Mouse (Mus musculus) MEL (cell line): ENCODE data around the gene Rhbdl1. TPM values are rescaled to one million over a fixed set of nuclear protein-coding genes. Genes with fewer than 3 reads are reported as not detected.

Experiments
- DNase-seq: peaks from one replicate; pipeline ENCODE4 v3.0.0; 2011; ENCODE audit warnings: low read depth, low spot score
- H3K27ac ChIP-seq: 2 replicates; pipeline ENCODE4 v1.5.1; 2012; ENCODE audit warnings: low read depth, mild to moderate bottlenecking, control low read depth, low read length, moderate library complexity; ENCODE audit not compliant: control insufficient read depth
- H3K27me3 ChIP-seq, 2 experiments: fragments of 150-350 bp in 1 of 2; sonication (generic) in 1 of 2; 2 replicates each; pipeline ENCODE4 v1.6.1; 2012; ENCODE audit warnings: low read length in 2 of 2, mild to moderate bottlenecking in 2 of 2, improper control_type of control experiment in 1 of 2, moderate library complexity in 1 of 2; ENCODE audit not compliant: insufficient read depth in 2 of 2, control insufficient read depth in 1 of 2
- H3K36me3 ChIP-seq, 2 experiments: 2 replicates each; pipeline ENCODE4 v1.6.1; 2012 to 2014; ENCODE audit warnings: low read length in 2 of 2, improper control_type of control experiment in 1 of 2, inconsistent platforms in 1 of 2, mild to moderate bottlenecking in 1 of 2; ENCODE audit not compliant: insufficient read depth in 2 of 2, control insufficient read depth in 1 of 2
- H3K4me1 ChIP-seq, 2 experiments: fragments of 150-350 bp in 1 of 2; sonication (generic) in 1 of 2; 2 replicates each; pipeline ENCODE4 v1.6.1; 2012; ENCODE audit warnings: low read length in 2 of 2, improper control_type of control experiment in 1 of 2, mild to moderate bottlenecking in 1 of 2; ENCODE audit not compliant: insufficient read depth in 2 of 2, control insufficient read depth in 1 of 2
- H3K4me3 ChIP-seq, 2 experiments: fragments of 150-350 bp in 1 of 2; sonication (generic) in 1 of 2; 2 replicates each; pipeline ENCODE4 v1.5.1; 2012; ENCODE audit warnings: low read depth in 2 of 2, low read length in 2 of 2, mild to moderate bottlenecking in 2 of 2, moderate library complexity in 2 of 2, control low read depth in 1 of 2, improper control_type of control experiment in 1 of 2; ENCODE audit not compliant: control insufficient read depth in 1 of 2, insufficient read depth in 1 of 2
- H3K79me2 ChIP-seq: 2 replicates; pipeline ENCODE4 v1.6.1; 2012; ENCODE audit warnings: mild to moderate bottlenecking, low read length, moderate library complexity; ENCODE audit not compliant: control insufficient read depth, poor library complexity, insufficient read depth
- H3K9ac ChIP-seq: 2 replicates; pipeline ENCODE4 v1.6.1; 2012; ENCODE audit warnings: low read depth, mild to moderate bottlenecking, control low read depth, low read length, moderate library complexity; ENCODE audit not compliant: control insufficient read depth, poor library complexity, severe bottlenecking
- H3K9me3 ChIP-seq: fragments of 150-350 bp; sonication (generic); replicated peaks from 2 replicates; pipeline ENCODE4 v1.6.1; 2012; ENCODE audit warnings: mild to moderate bottlenecking, low read length, improper control_type of control experiment, moderate library complexity; ENCODE audit not compliant: insufficient read depth
- BHLHE40 ChIP-seq: IDR thresholded peaks from 2 replicates; pipeline ENCODE4 v1.6.1; 2012; ENCODE audit warnings: low read depth, mild to moderate bottlenecking, inconsistent platforms, low read length, improper control_type of control experiment, borderline replicate concordance
- CHD2 ChIP-seq: IDR thresholded peaks from 2 replicates; pipeline ENCODE4 v1.6.1; 2011; ENCODE audit warnings: low read length, improper control_type of control experiment
- CTCF ChIP-seq, 3 experiments: IDR thresholded peaks in 2 of 3; conservative IDR thresholded peaks in 1 of 3; 2 replicates each; pipeline ENCODE4 v1.5.1; 2011 to 2012; ENCODE audit warnings: low read length in 3 of 3, low read depth in 2 of 3, mild to moderate bottlenecking in 2 of 3, improper control_type of control experiment in 1 of 3, inconsistent platforms in 1 of 3, mixed read lengths in 1 of 3, moderate library complexity in 1 of 3; ENCODE audit not compliant: control insufficient read depth in 1 of 3, insufficient read depth in 1 of 3, poor library complexity in 1 of 3, severe bottlenecking in 1 of 3
- E2F4 ChIP-seq: IDR thresholded peaks from 2 replicates; pipeline ENCODE4 v1.6.1; 2011; ENCODE audit warnings: low read depth, low read length, improper control_type of control experiment, borderline replicate concordance
- ELF1 ChIP-seq: IDR thresholded peaks from 2 replicates; pipeline ENCODE4 v1.6.1; 2014; ENCODE audit warnings: low read depth, mild to moderate bottlenecking, inconsistent platforms, low read length, improper control_type of control experiment, moderate library complexity
- ETS1 ChIP-seq: IDR thresholded peaks from 2 replicates; pipeline ENCODE4 v1.6.1; 2012; ENCODE audit warnings: low read depth, mild to moderate bottlenecking, inconsistent platforms, low read length, improper control_type of control experiment, moderate library complexity
- GATA1 ChIP-seq: IDR thresholded peaks from 2 replicates; pipeline ENCODE4 v1.6.1; 2011; ENCODE audit warnings: low read depth, low read length, improper control_type of control experiment
- HCFC1 ChIP-seq: IDR thresholded peaks from 2 replicates; pipeline ENCODE4 v1.6.1; 2012; ENCODE audit warnings: low read depth, mild to moderate bottlenecking, inconsistent platforms, low read length, improper control_type of control experiment, moderate library complexity
- JUND ChIP-seq: IDR thresholded peaks from 2 replicates; pipeline ENCODE4 v1.6.1; 2011; ENCODE audit warnings: low read depth, mild to moderate bottlenecking, improper control_type of control experiment, low read length
- KAT2A ChIP-seq: conservative IDR thresholded peaks from 2 replicates; pipeline ENCODE4 v1.6.1; 2012; ENCODE audit warnings: low read depth, low read length, improper control_type of control experiment, inconsistent platforms
- MAFK ChIP-seq: IDR thresholded peaks from 2 replicates; pipeline ENCODE4 v1.6.1; 2011; ENCODE audit warnings: low read depth, mild to moderate bottlenecking, low read length, improper control_type of control experiment, borderline replicate concordance
- MAX ChIP-seq: IDR thresholded peaks from 2 replicates; pipeline ENCODE4 v1.6.1; 2011; ENCODE audit warnings: low read length, improper control_type of control experiment
- MAZ ChIP-seq: IDR thresholded peaks from 2 replicates; pipeline ENCODE4 v1.6.1; 2012; ENCODE audit warnings: low read depth, mild to moderate bottlenecking, inconsistent platforms, low read length, improper control_type of control experiment
- MEF2A ChIP-seq: IDR thresholded peaks from 2 replicates; pipeline ENCODE4 v1.6.1; 2014; ENCODE audit warnings: low read depth, mild to moderate bottlenecking, inconsistent platforms, low read length, improper control_type of control experiment; ENCODE audit not compliant: poor library complexity, insufficient replicate concordance, severe bottlenecking; ENCODE audit errors: extremely low read depth
- MXI1 ChIP-seq: IDR thresholded peaks from 2 replicates; pipeline ENCODE4 v1.6.1; 2011; ENCODE audit warnings: mild to moderate bottlenecking, low read depth, low read length, improper control_type of control experiment
- MYB ChIP-seq: IDR thresholded peaks from 2 replicates; pipeline ENCODE4 v1.6.1; 2011; ENCODE audit warnings: mild to moderate bottlenecking, low read depth, low read length, improper control_type of control experiment
- NRF1 ChIP-seq: IDR thresholded peaks from 2 replicates; pipeline ENCODE4 v1.6.1; 2014; ENCODE audit warnings: low read depth, mild to moderate bottlenecking, inconsistent platforms, low read length, improper control_type of control experiment, moderate library complexity; ENCODE audit not compliant: poor library complexity, insufficient read depth, severe bottlenecking
- RAD21 ChIP-seq: IDR thresholded peaks from 2 replicates; pipeline ENCODE4 v1.6.1; 2011; ENCODE audit warnings: mild to moderate bottlenecking, low read depth, low read length, improper control_type of control experiment
- RCOR1 ChIP-seq: IDR thresholded peaks from 2 replicates; pipeline ENCODE4 v1.6.1; 2012; ENCODE audit warnings: low read depth, mild to moderate bottlenecking, inconsistent platforms, low read length, improper control_type of control experiment
- SIN3A ChIP-seq: IDR thresholded peaks from 2 replicates; pipeline ENCODE4 v1.6.1; 2012; ENCODE audit warnings: low read length, improper control_type of control experiment, inconsistent platforms
- SMC3 ChIP-seq: IDR thresholded peaks from 2 replicates; pipeline ENCODE4 v1.6.1; 2011; ENCODE audit warnings: low read depth, low read length, improper control_type of control experiment
- TAL1 ChIP-seq: IDR thresholded peaks from 2 replicates; pipeline ENCODE4 v1.6.1; 2012; ENCODE audit warnings: mild to moderate bottlenecking, inconsistent platforms, low read length, moderate library complexity, mixed read lengths
- TCF12 ChIP-seq: IDR thresholded peaks from 2 replicates; pipeline ENCODE4 v1.6.1; 2014; ENCODE audit warnings: low read depth, mild to moderate bottlenecking, inconsistent platforms, low read length, improper control_type of control experiment, moderate library complexity
- UBTF ChIP-seq: IDR thresholded peaks from 2 replicates; pipeline ENCODE4 v1.6.1; 2012; ENCODE audit warnings: low read depth, mild to moderate bottlenecking, inconsistent platforms, low read length, improper control_type of control experiment, moderate library complexity, borderline replicate concordance; ENCODE audit not compliant: insufficient read depth
- ZC3H11A ChIP-seq: IDR thresholded peaks from 2 replicates; pipeline ENCODE4 v1.6.1; 2012; ENCODE audit warnings: low read depth, mild to moderate bottlenecking, inconsistent platforms, low read length, improper control_type of control experiment
- ZNF384 ChIP-seq: IDR thresholded peaks from 2 replicates; pipeline ENCODE4 v1.6.1; 2012; ENCODE audit warnings: low read depth, mild to moderate bottlenecking, inconsistent platforms, low read length, improper control_type of control experiment
- polyA plus RNA-seq, 2 experiments: library from polyadenylated mRNA; stranded (reverse) in 1 of 2; unstranded in 1 of 2; fragments of >175 nt in 1 of 2; fragments of >200 nt in 1 of 2; gene quantifications; 2 replicates each; pipeline versions ENCODE4 v1.2.1 to v1.2.4; 2012; ENCODE audit warnings: low replicate concordance in 2 of 2, low read depth in 1 of 2; ENCODE audit not compliant: insufficient read length in 2 of 2, insufficient read depth in 1 of 2, missing spikeins in 1 of 2
- total RNA-seq: library from RNA; depleted of rRNA; stranded (reverse); fragments of 300-350 nt; gene quantifications from 2 replicates; pipeline ENCODE4 v1.2.3, GENCODE M21; 2012

Gene Rhbdl1
- total and polyA plus RNA-seq, 3 experiments: 1.4 to 4.0 TPM; not detected in 1

GRCm38 (mm10) chr17:25802825-25803517 lies 34.1 kb downstream of the Rhbdl1 start:
- DNase-seq: no peak
- Histone ChIP-seq H3K9me3 (no peaks in the 10 kb centered on the region), H3K36me3 (no peaks in the 10 kb centered on the region), H3K4me1 (peaks cover 0 to 8% of the 10 kb centered on the region in 2 experiments; a peak in 1 of 4 replicates), H3K27me3 (peaks cover 3 to 5% of the 10 kb centered on the region in 2 experiments; a peak in 1 of 4 replicates), H3K4me3 (no peak overlapping the region), H3K79me2 (no peaks in the 10 kb centered on the region), H3K9ac (no peak overlapping the region), H3K27ac (no peak overlapping the region)
- TF ChIP-seq MAFK (no peak), JUND (no peak), SMC3 (no peak), KAT2A (no peak), RAD21 (no peak), MEF2A (no peak), MAX (no peak), MAZ (no peak), CTCF (IDR thresholded peaks at IDR 0.05 in 2 of 3, conservative IDR thresholded peaks at IDR 0.05 in 1 of 3; ENCODE audit: control insufficient read depth in 1 of 3, insufficient read depth in 1 of 3, low read depth in 2 of 3, low read length in 3 of 3, poor library complexity in 1 of 3, severe bottlenecking in 1 of 3) (no peak), ZNF384 (no peak), CHD2 (no peak), TCF12 (no peak), UBTF (no peak), NRF1 (no peak), RCOR1 (no peak), E2F4 (no peak)

- Histone ChIP-seq H3K9me3 (no peaks in the 10 kb centered on the region), H3K36me3 (peaks cover 0 to 4% of the 10 kb centered on the region in 2 experiments; a peak in 1 of 4 replicates), H3K27ac (no peak overlapping the region), H3K27me3 (peaks cover 3 to 5% of the 10 kb centered on the region in 2 experiments; a peak in 1 of 4 replicates), H3K9ac (0 out of 2 replicates have a peak overlapping the region, but pooled peaks have one; percentile 20), H3K4me3 (no peak overlapping the region), H3K4me1 (peaks cover 0 to 7% of the 10 kb centered on the region in 2 experiments; a peak in 1 of 4 replicates), H3K79me2 (peaks cover 8% of the 10 kb centered on the region)
- peak; percentile 86 for DNase-seq
- TF ChIP-seq MYB (no peak), SIN3A (peak; percentile 75; the same call in 1 of the 2 replicates), HCFC1 (peak; percentile 63), SMC3 (peak; percentile 92), CTCF (IDR thresholded peaks at IDR 0.05 in 2 of 3, conservative IDR thresholded peaks at IDR 0.05 in 1 of 3; ENCODE audit: control insufficient read depth in 1 of 3, insufficient read depth in 1 of 3, low read depth in 2 of 3, low read length in 3 of 3, poor library complexity in 1 of 3, severe bottlenecking in 1 of 3) (peak in 2 of 3 experiments; percentile 85 to 89), ZC3H11A (peak; percentile 95), RCOR1 (no peak), UBTF (no peak), BHLHE40 (peak; percentile 42; the same call in 1 of the 2 replicates), TCF12 (no peak), TAL1 (no peak), MAFK (no peak), ELF1 (peak; percentile 67), NRF1 (0 out of 2 replicates have a peak, but pooled peaks have one; percentile 22), ETS1 (no peak), MXI1 (0 out of 2 replicates have a peak, but pooled peaks have one; percentile 48), GATA1 (no peak)
Observed at GRCm38 (mm10) chr17:25801029-25801428, 36.1 kb downstream of the Rhbdl1 start.
